Mouse (Mus musculus) lung, embryonic 14.5 days (tissue): Measurements from ENCODE around the gene Tex48. TPM values are rescaled to one million over a fixed set of nuclear protein-coding genes. Genes with fewer than 3 reads are reported as not detected.

ENCODE experiments used
- ATAC-seq: fragments of 200-750 bp; cut with Nextera tagmentation; 2 replicates; pipeline ENCODE4 v1.8.0; 2017; ENCODE audit warnings: mild to moderate bottlenecking, moderate TSS enrichment, moderate library complexity; ENCODE audit not compliant: insufficient read depth
- DNase-seq: peaks from one replicate; pipeline ENCODE4 v3.0.0-alpha.2; 2015
- H3K27ac ChIP-seq: fragments of 300-500 bp; sonication (generic); 2 replicates; pipeline ENCODE4 v1.5.1; 2014; ENCODE audit warnings: low read depth, mild to moderate bottlenecking, moderate library complexity
- H3K27me3 ChIP-seq: fragments of 300-500 bp; sonication (generic); 2 replicates; pipeline ENCODE4 v1.6.1; 2014; ENCODE audit warnings: low read length, control low read depth; ENCODE audit not compliant: insufficient read depth
- H3K36me3 ChIP-seq: fragments of 300-500 bp; sonication (generic); 2 replicates; pipeline ENCODE4 v1.6.1; 2014; ENCODE audit warnings: control low read depth; ENCODE audit not compliant: insufficient read depth
- H3K4me1 ChIP-seq: fragments of 300-500 bp; sonication (generic); 2 replicates; pipeline ENCODE4 v1.6.1; 2014; ENCODE audit warnings: antibody characterized with exemption, control low read depth; ENCODE audit not compliant: insufficient read depth
- H3K4me2 ChIP-seq: fragments of 300-500 bp; sonication (generic); 2 replicates; pipeline ENCODE4 v1.6.1; 2014; ENCODE audit warnings: mild to moderate bottlenecking
- H3K4me3 ChIP-seq: fragments of 300-500 bp; sonication (generic); 2 replicates; pipeline ENCODE4 v1.5.1; 2014; ENCODE audit warnings: low read depth, low read length
- H3K9ac ChIP-seq: fragments of 300-500 bp; sonication (generic); 2 replicates; pipeline ENCODE4 v1.6.1; 2014
- H3K9me3 ChIP-seq: fragments of 300-500 bp; sonication (generic); 2 replicates; pipeline ENCODE4 v1.6.1; 2016; ENCODE audit warnings: low read depth, low read length, control low read depth
- CTCF ChIP-seq: IDR thresholded peaks from 2 replicates; pipeline ENCODE4 v1.5.1; 2016; ENCODE audit warnings: antibody characterized with exemption, low read depth
- WGBS: fragments of 180-500 bp; shearing (Covaris S2); extraction: QIAGEN DNeasy Blood & Tissue Kit; methylation state at CpG from one replicate; pipeline ENCODE4 v1.1.7; 2014; 5-methylcytosine and 5-hydroxymethylcytosine counted together
- polyA plus RNA-seq: library from polyadenylated mRNA; unstranded; fragments of >200 nt; fragmentation: Nextera tagmentation; extraction: Ambion mirVana; gene quantifications from 2 replicates; pipeline ENCODE4 v1.2.1, GENCODE M21; 2014

Tex48 gene
- polyA plus RNA-seq, 1 experiment from 2014 or later = not detected

- no peak overlapping the region for H3K4me2 ChIP-seq
- no peak overlapping the region for H3K9ac ChIP-seq
- WGBS = 43% methylated on average over 10 of the region's 10 CpGs
- H3K4me3 ChIP-seq = no peak overlapping the region
- no peak; the same call in 1 of the 2 replicates for ATAC-seq
- H3K36me3 ChIP-seq = no peaks in the 10 kb centered on the region
- H3K4me1 ChIP-seq = peaks cover 2% of the 10 kb centered on the region; the same call in 1 of the 2 replicates
- peak; percentile 9 for DNase-seq
- no peaks in the 10 kb centered on the region for H3K9me3 ChIP-seq
- H3K27ac ChIP-seq = no peak overlapping the region
- no peaks in the 10 kb centered on the region for H3K27me3 ChIP-seq
- TF ChIP-seq CTCF = no peak
These were observed 27.0 kb downstream of the Tex48 start for GRCm38 (mm10) chr4:63595259-63595658.

DNA sequence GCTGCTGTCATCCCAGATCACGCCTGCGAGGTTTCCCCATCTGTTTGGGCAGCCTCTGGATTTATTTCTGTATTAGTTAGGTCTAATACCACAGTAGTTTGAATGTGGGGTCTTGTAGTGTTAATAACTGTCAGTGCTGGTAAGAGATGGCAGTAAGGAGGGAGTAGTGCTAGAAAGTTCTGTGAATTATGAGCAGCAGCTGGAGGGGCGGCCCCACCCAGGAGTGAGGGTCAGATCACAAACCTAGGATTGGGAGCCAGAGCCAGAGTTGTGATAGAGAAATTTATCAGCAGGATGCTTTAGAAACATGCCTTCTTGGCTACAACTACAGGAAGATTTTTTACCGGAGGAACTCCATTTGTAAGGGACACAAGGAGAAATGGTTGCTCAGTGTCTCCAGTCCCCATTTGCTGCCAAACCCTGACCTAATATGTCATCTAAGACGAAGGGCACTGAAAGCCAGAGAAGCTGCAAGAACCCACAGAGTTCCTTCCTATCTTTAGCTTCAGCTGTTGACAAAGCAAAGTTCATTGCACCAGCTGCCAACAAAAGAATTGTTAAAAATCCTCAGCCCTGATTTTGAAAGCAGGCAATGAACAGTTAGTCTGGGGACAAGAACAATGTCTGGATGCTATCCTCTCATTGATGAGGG lies 27.6 kb downstream of the Tex48 start:
- H3K27ac ChIP-seq = no peak overlapping the region
- H3K36me3 ChIP-seq = no peaks in the 10 kb centered on the region
- no peaks in the 10 kb centered on the region for H3K9me3 ChIP-seq
- H3K4me1 ChIP-seq = peaks cover 2% of the 10 kb centered on the region; the same call in 1 of the 2 replicates
- H3K27me3 ChIP-seq = no peaks in the 10 kb centered on the region
- DNase-seq (peak; percentile 14), ATAC-seq (no peak)
- no peak for TF ChIP-seq CTCF
- H3K4me3 ChIP-seq = no peak overlapping the region
- H3K4me2 ChIP-seq = no peak overlapping the region
- H3K9ac ChIP-seq = no peak overlapping the region
- WGBS = 60% methylated on average over 5 of the region's 5 CpGs

- no peaks in the 10 kb centered on the region for H3K36me3 ChIP-seq
- no peaks in the 10 kb centered on the region for H3K27me3 ChIP-seq
- H3K4me3 ChIP-seq = no peak overlapping the region
- no peak for TF ChIP-seq CTCF
- DNase-seq = no peak
- peaks cover 2% of the 10 kb centered on the region; the same call in 1 of the 2 replicates for H3K4me1 ChIP-seq
- H3K4me2 ChIP-seq = no peak overlapping the region
- WGBS = 74% methylated on average over 4 of the region's 4 CpGs
- no peak overlapping the region for H3K9ac ChIP-seq
- ATAC-seq = no peak
- no peak overlapping the region for H3K27ac ChIP-seq
- no peaks in the 10 kb centered on the region for H3K9me3 ChIP-seq
These were observed 31.7 kb downstream of the Tex48 start for GRCm38 (mm10) chr4:63590538-63590937.

DNA sequence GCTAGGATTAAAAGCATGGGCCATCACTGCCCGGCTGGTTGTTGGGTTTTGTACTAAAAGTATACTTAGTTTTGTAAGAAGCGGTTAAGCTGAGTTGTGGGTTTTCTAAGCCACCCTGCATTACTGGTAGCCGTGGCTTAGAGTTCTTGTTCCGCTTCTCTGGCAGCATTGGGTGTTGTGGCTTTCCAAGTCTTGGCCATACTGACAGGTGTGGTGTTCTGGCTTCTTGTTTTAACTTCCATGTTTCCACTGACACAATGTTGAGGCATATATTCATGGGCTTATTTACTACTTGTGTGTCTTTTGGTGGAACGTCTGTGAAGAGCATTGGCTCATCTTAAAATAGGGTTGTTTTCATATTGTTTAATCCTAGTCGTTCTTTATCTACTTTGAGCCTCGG lies 32.2 kb downstream of the Tex48 start:
- Histone ChIP-seq H3K9ac (no peak overlapping the region), H3K4me1 (no peaks in the 10 kb centered on the region), H3K4me3 (no peak overlapping the region), H3K36me3 (no peaks in the 10 kb centered on the region), H3K4me2 (no peak overlapping the region), H3K27ac (no peak overlapping the region), H3K9me3 (no peaks in the 10 kb centered on the region), H3K27me3 (no peaks in the 10 kb centered on the region)
- DNase-seq (no peak), ATAC-seq (no peak)
- TF ChIP-seq CTCF = no peak
- WGBS = 82% methylated on average over 7 of the region's 7 CpGs

GRCm38 (mm10) chr4:63586240-63586639 lies 36.0 kb downstream of the Tex48 start:
- Histone ChIP-seq H3K27me3 (no peaks in the 10 kb centered on the region), H3K27ac (no peak overlapping the region), H3K4me2 (no peak overlapping the region), H3K36me3 (no peaks in the 10 kb centered on the region), H3K9ac (no peak overlapping the region), H3K4me1 (no peaks in the 10 kb centered on the region), H3K4me3 (no peak overlapping the region), H3K9me3 (no peaks in the 10 kb centered on the region)
- TF ChIP-seq CTCF = no peak
- DNase-seq = no peak
- 70% methylated on average over 2 of the region's 2 CpGs for WGBS
- ATAC-seq = no peak

DNA sequence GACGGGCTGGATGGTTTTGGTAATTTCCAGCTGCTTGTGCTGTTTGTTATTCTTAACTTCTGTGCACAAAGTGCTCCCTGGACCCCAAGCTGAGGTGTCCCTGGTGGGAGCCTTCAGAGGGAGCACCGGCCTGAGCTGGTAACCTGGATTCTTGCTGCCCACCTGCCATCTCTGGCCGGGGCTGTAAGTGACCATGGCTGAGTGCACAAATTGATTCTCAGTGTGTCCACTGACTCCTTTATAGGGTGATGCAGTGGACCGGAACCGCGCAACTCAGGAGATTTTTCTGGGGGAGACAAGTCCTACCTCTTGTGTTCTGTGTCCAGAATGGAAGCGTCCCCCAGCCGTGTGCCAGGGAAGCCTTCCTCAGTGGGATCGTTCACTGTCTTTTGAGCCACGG lies 37.0 kb downstream of the Tex48 start:
- no peak overlapping the region for H3K27ac ChIP-seq
- no peaks in the 10 kb centered on the region for H3K9me3 ChIP-seq
- no peak overlapping the region for H3K9ac ChIP-seq
- 86% methylated on average over 10 of the region's 10 CpGs for WGBS
- no peak overlapping the region for H3K4me2 ChIP-seq
- H3K4me1 ChIP-seq = no peaks in the 10 kb centered on the region
- ATAC-seq (no peak), DNase-seq (no peak)
- no peaks in the 10 kb centered on the region for H3K27me3 ChIP-seq
- no peak for TF ChIP-seq CTCF
- no peak overlapping the region for H3K4me3 ChIP-seq
- no peaks in the 10 kb centered on the region for H3K36me3 ChIP-seq

DNA sequence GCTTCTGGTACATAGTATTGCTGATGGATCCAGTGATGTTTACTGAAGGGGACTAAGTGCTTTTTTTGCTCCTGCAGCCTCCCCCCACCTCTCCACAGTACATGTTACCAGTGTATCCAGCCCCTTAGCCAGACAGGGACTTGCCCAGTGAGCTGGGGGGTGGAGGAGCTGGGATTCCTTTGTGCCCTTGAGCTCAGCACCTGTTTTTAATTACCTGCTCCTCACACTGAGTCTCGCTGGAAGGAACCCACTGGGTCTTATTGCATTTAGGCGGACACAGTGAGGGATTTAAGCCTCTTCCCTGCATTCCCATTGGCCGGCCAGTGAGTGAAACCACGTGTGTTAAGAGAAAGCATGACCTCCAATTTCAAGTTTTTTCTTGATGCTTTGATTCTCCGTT lies 39.6 kb downstream of the Tex48 start:
- DNase-seq = no peak
- no peak overlapping the region for H3K27ac ChIP-seq

More for the DNA sequence above, 39.6 kb downstream of the Tex48 start:
- no peak overlapping the region for H3K4me3 ChIP-seq
- H3K4me1 ChIP-seq = no peaks in the 10 kb centered on the region
- no peaks in the 10 kb centered on the region for H3K27me3 ChIP-seq
- H3K4me2 ChIP-seq = no peak overlapping the region
- no peaks in the 10 kb centered on the region for H3K36me3 ChIP-seq
- TF ChIP-seq CTCF = no peak
- H3K9ac ChIP-seq = no peak overlapping the region
- no peaks in the 10 kb centered on the region for H3K9me3 ChIP-seq
- WGBS = 61% methylated on average over 5 of the region's 5 CpGs
- no peak for ATAC-seq
